8 mouse cellular contexts compared by ENCODE assay signal in genomic region chr4:88094062-88094767, GRCm38 (mm10). TPM values are rescaled to one million over a fixed set of nuclear protein-coding genes. Genes with fewer than 3 reads are reported as not detected.
DNase-seq lines count a peak whose midpoint lies in the region; ATAC-seq lines count a peak whose summit lies in the region.

Gene Focad (plus strand): TSS chr4:88094629.

- H3K4me1 ChIP-seq in hindbrain, embryonic 16.5 days (ENCODE audit: control insufficient read depth, insufficient read depth, low read depth, low read length): peaks cover 6% of the 10 kb centered on the region

- H3K9ac ChIP-seq in hindbrain, embryonic 16.5 days (ENCODE audit: low read depth, low read length): peak within 1 kb of the TSS; percentile 90

- 1% methylated on average over 34 of the region's 34 CpGs for WGBS in hindbrain, embryonic 16.5 days
- WGBS in macrophage (ENCODE audit: missing documents): 0% methylated on average over 31 of the region's 34 CpGs

- H3K27ac ChIP-seq in hindbrain, embryonic 16.5 days (ENCODE audit: low read depth, low read length): peak within 1 kb of the TSS; percentile 87
- peak within 1 kb of the TSS; percentile 78 for H3K27ac ChIP-seq in macrophage

- peak within 1 kb of the TSS; percentile 95 for H3K4me3 ChIP-seq in hindbrain, embryonic 16.5 days (ENCODE audit: low read length)
- peak within 1 kb of the TSS; percentile 68 for H3K4me3 ChIP-seq in macrophage (ENCODE audit: inconsistent target)

- H3K4me2 ChIP-seq in hindbrain, embryonic 16.5 days (ENCODE audit: low read length): peak within 1 kb of the TSS; percentile 97

- H3K79me2 ChIP-seq in macrophage (ENCODE audit: inconsistent target): no peaks in the 10 kb centered on the region

- DNase-seq in WW6 (ENCODE audit: low read depth, low spot score): peak; percentile 86
- DNase-seq in cerebellum, postnatal 4 days (ENCODE audit: low spot score in 2 of 2): peak; percentile 94 to 97
- DNase-seq in gastrocnemius, adult 18-20 months (ENCODE audit: low spot score): peak; percentile 98
- DNase-seq in left cerebral cortex, adult 18-20 months (ENCODE audit: low spot score in 2 of 2): peak; percentile 99
- peak; percentile 99 for DNase-seq in right cerebral cortex, adult 18-20 months
- DNase-seq in urinary bladder, postnatal 10 days (ENCODE audit: low spot score): peak; percentile 89

- no peaks in the 10 kb centered on the region for H3K36me3 ChIP-seq in hindbrain, embryonic 16.5 days (ENCODE audit: control insufficient read depth, insufficient read depth, low read length)
- H3K36me3 ChIP-seq in macrophage (ENCODE audit: inconsistent target): no peaks in the 10 kb centered on the region

- no peaks in the 10 kb centered on the region for H3K9me3 ChIP-seq in hindbrain, embryonic 16.5 days (ENCODE audit: control insufficient read depth, low read length)

- peak; percentile 100 for ATAC-seq in hindbrain, embryonic 16.5 days

- no peaks in the 10 kb centered on the region for H3K27me3 ChIP-seq in hindbrain, embryonic 16.5 days (replicated peaks; ENCODE audit: control insufficient read depth, insufficient read depth, low read length)

RNA-seq across cellular contexts. Expression of gene Focad, which starts in this region (rescaled TPM):
- 10 to 100 TPM; 10.9 to 11.4 TPM for total RNA-seq in gastrocnemius, adult 18-20 months (2021)
- 11.7 and 13.3 TPM in 2 replicates for polyA plus RNA-seq in hindbrain, embryonic 16.5 days (2015; fragmentation: Nextera tagmentation; extraction: Ambion mirVana)
- 10 to 100 TPM; 46.9 to 50.3 TPM for total RNA-seq in left cerebral cortex, adult 18-20 months (2021)
- total RNA-seq in macrophage (2018; cell fraction: chromatin; rRNA removed): 10 to 100 TPM; 15.9 to 87.3 (median 43.9) TPM
- total RNA-seq in macrophage (2018; cell fraction: cytosol; rRNA removed): 10 to 100 TPM in 2 of 26 experiments, 1 to 10 TPM in 24; 4.4 to 11.5 (median 7.2) TPM
- 10 to 100 TPM in 25 of 26 experiments, 1 to 10 TPM in 1; 7.8 to 39.5 (median 18.7) TPM for total RNA-seq in macrophage (2018; cell fraction: nucleus; rRNA removed)
- 5.9 to 11.1 TPM (median 6.7 TPM) in 3 replicates for polyA plus RNA-seq in macrophage (2018)

Comparison
In these comparisons a context has a peak if more than half of its experiments do, and no peak if none do; other contexts are left out.
1. Peak in every context shown above with its lines: DNase-seq, ATAC-seq, H3K4me3 ChIP-seq and H3K27ac ChIP-seq.